Mouse (Mus musculus) ES-E14 (cell line): ENCODE measurements at regions not wholly inside any gene's neighbourhood (a gene's known extent, or its start where the extent isn't known, plus 50 kb on each side); places are given as distances from the start of the nearest gene placed in this dataset.

Source experiments
- ZC3H11A ChIP-seq: IDR thresholded peaks from 2 replicates; pipeline ENCODE4 v1.6.1; 2012; ENCODE audit warnings: low read depth, mild to moderate bottlenecking, inconsistent platforms, low read length, borderline replicate concordance
- ZNF384 ChIP-seq: IDR thresholded peaks from 2 replicates; pipeline ENCODE4 v1.6.1; 2012; ENCODE audit warnings: low read depth, low read length, inconsistent platforms

DNA sequence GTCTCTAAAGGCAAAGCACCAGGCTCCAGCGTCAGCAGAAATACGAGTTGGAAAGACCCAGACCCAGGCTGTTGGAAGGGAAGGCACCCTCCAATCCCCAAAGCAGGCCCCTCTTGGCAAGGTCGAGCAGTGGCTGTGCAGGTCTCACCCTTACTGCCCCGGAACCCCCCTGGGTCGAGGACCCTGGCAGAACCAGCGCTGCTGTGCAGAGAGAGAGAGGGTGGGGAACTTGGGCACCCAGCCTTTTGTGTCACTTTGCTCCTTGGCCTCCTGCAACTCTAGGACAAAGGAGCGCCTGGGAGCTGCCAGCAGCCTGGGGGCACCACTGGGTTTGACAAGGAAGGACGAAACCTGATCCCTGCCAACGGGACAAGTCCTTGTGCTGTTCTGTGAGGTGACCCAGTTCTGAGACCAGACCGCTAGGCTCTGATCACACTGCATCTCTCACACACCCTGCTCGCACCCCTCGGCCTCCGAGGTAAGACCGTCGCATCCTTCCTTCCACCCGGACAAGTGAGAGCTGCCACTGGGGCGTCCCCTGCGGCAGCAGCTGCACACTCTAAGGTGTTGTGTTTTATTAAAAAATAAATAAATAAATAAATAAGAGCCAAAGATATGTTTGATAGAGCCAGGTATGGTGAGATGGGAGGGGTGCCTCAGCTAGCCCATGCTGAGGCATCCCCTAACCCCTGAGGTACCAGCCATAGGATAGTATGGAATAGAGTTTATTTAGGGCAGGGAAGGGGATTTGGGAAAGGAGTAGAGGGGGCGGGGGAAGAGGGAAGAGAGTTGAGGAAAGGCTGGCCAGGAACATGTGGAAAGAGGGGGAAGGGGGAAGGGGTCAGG, 138.2 kb downstream of the Ly86 start:
- TF ChIP-seq ZNF384 (no peak), ZC3H11A (no peak)
